Mouse (Mus musculus) embryonic facial prominence, embryonic 15.5 days (tissue): ENCODE measurements around the gene Vti1a. TPM values are rescaled to one million over a fixed set of nuclear protein-coding genes. Genes with fewer than 3 reads are reported as not detected.

ENCODE experiments used
- ATAC-seq: fragments of 200-750 bp; cut with Nextera tagmentation; 2 replicates; pipeline ENCODE4 v1.8.0; 2017; ENCODE audit warnings: low read depth, moderate TSS enrichment; ENCODE audit not compliant: insufficient number of reproducible peaks, low FRiP score, low TSS enrichment
- H3K27ac ChIP-seq: fragments of 300-500 bp; sonication (generic); replicated peaks from 2 replicates; pipeline ENCODE4 v1.5.1; 2015; ENCODE audit warnings: mild to moderate bottlenecking, inconsistent platforms
- H3K27me3 ChIP-seq: fragments of 300-500 bp; sonication (generic); 2 replicates; pipeline ENCODE4 v1.6.1; 2015; ENCODE audit warnings: inconsistent platforms
- H3K36me3 ChIP-seq: fragments of 300-500 bp; sonication (generic); 2 replicates; pipeline ENCODE4 v1.6.1; 2015; ENCODE audit warnings: mild to moderate bottlenecking, inconsistent platforms
- H3K4me1 ChIP-seq: fragments of 300-500 bp; sonication (generic); 2 replicates; pipeline ENCODE4 v1.6.1; 2015; ENCODE audit warnings: inconsistent platforms
- H3K4me2 ChIP-seq: fragments of 300-500 bp; sonication (generic); replicated peaks from 2 replicates; pipeline ENCODE4 v1.6.1; 2015; ENCODE audit warnings: mild to moderate bottlenecking, inconsistent platforms
- H3K4me3 ChIP-seq: fragments of 300-500 bp; sonication (generic); replicated peaks from 2 replicates; pipeline ENCODE4 v1.5.1; 2015; ENCODE audit warnings: mild to moderate bottlenecking, inconsistent platforms
- H3K9ac ChIP-seq: fragments of 300-500 bp; sonication (generic); 2 replicates; pipeline ENCODE4 v1.6.1; 2015; ENCODE audit warnings: inconsistent platforms
- H3K9me3 ChIP-seq: fragments of 300-500 bp; sonication (generic); replicated peaks from 2 replicates; pipeline ENCODE4 v1.6.1; 2016; ENCODE audit warnings: inconsistent platforms
- WGBS: fragments of 180-500 bp; shearing (Covaris S2); methylation state at CpG from one replicate; pipeline ENCODE4 v1.1.7; 2015; 5-methylcytosine and 5-hydroxymethylcytosine counted together
- polyA plus RNA-seq: library from polyadenylated mRNA; unstranded; fragments of >200 nt; fragmentation: Nextera tagmentation; extraction: Ambion mirVana; gene quantifications from 2 replicates; pipeline ENCODE4 v1.2.1, GENCODE M21; 2015

The Vti1a gene
- polyA plus RNA-seq, 1 experiment from 2014 or later: 25.6 TPM

DNA sequence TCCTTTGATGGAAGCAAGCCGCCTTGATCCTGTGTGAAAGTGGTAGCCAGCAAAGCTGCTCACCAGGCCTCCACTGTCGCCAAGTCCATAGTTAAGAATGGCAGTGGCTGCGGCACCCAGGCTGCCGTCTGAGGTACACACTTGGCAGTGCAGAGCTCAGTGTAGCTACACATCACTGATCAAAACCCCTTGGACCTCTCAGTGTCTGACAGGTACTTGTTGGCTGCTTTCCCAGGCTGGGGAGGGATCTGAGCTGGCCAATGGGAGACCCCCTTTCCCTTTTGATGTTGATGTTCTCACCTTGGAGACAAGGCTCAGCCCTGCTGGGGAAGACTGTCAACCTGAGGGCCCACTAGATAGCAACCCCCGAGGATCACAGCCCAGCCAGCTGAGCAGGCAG is 299.6 kb downstream of the Vti1a start:
- no peak for ATAC-seq
- Histone ChIP-seq H3K4me1 (peaks cover 15% of the 10 kb centered on the region), H3K4me3 (no peak overlapping the region), H3K9ac (no peak overlapping the region), H3K36me3 (no peaks in the 10 kb centered on the region), H3K4me2 (no peak overlapping the region), H3K9me3 (no peaks in the 10 kb centered on the region), H3K27me3 (no peaks in the 10 kb centered on the region), H3K27ac (no peak overlapping the region)
- 73% methylated on average over 5 of the region's 5 CpGs for WGBS

DNA sequence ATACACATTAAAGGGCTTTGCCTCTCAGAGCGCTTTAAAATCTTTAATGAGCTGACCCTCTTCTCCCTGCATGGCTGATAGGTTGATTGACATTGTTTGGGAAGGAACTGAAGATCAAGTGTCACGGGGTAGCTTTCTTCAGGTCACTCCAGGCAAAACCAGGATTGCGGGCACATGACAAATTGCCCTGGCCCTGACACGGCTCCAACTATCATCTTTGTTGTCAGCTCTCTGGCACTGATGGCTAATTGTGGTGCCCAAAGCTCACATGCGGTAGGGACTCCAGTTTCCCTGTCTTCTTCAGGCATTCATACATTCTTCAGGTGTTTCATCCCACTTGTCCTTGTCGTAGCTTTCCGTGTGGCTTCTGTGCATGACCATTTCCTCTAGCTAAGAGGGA is 300.2 kb downstream of the Vti1a start:
- no peak overlapping the region for H3K27ac ChIP-seq
- H3K9me3 ChIP-seq: no peaks in the 10 kb centered on the region
- WGBS: 75% methylated on average over 7 of the region's 7 CpGs
- no peak for ATAC-seq
- peaks cover 20% of the 10 kb centered on the region for H3K4me1 ChIP-seq
- H3K27me3 ChIP-seq: no peaks in the 10 kb centered on the region
- no peak overlapping the region for H3K4me3 ChIP-seq
- H3K36me3 ChIP-seq: no peaks in the 10 kb centered on the region
- H3K4me2 ChIP-seq: no peak overlapping the region
- no peak overlapping the region for H3K9ac ChIP-seq

DNA sequence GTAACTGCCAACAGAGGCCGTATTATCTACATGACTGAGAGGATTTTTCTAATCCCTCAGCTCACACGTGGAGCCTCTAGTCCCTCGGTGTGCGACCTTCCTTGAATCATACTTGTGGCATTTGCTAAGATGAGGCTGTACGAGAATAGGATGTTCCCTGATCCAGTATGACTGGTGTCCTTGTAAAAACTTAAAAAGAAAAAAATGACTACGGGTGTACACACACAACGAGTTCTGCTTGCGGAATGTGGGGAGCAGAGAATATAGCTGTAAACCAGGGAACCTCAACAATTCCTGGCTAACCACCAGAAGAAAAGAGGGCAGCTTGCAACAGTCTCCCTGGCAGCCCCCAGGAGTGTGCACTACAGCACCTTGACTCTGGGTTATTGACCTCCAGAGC is 300.8 kb downstream of the Vti1a start:
- no peaks in the 10 kb centered on the region for H3K9me3 ChIP-seq
- no peak overlapping the region for H3K9ac ChIP-seq
- no peak overlapping the region for H3K4me2 ChIP-seq
- H3K4me3 ChIP-seq: no peak overlapping the region
- ATAC-seq: no peak
- no peaks in the 10 kb centered on the region for H3K27me3 ChIP-seq
- no peak overlapping the region for H3K27ac ChIP-seq
- no peaks in the 10 kb centered on the region for H3K36me3 ChIP-seq
- 56% methylated on average over 8 of the region's 8 CpGs for WGBS
- peaks cover 25% of the 10 kb centered on the region for H3K4me1 ChIP-seq

DNA sequence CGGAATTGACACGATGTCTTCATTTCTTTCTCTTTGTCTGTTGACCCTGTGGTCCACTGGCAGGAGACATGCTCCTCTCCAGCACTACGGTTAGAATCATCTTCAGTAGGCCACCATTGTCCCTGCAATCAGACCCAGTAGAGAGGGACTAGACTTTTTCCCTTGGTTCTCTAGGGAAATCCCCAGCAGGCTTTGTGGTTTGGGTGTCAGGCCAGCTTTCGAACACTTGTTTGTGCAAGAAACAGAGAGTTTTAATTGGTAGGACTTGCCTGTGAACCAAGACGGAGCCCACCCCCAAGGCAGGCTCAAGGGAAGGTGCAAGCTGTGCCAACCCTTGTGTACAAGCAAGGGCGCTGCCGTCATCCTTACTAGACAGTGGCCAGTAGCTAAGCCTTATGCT is 302.5 kb downstream of the Vti1a start:
- H3K27me3 ChIP-seq: no peaks in the 10 kb centered on the region
- H3K4me1 ChIP-seq: peaks cover 33% of the 10 kb centered on the region
- no peak overlapping the region for H3K4me2 ChIP-seq
- H3K9me3 ChIP-seq: no peaks in the 10 kb centered on the region
- no peak overlapping the region for H3K4me3 ChIP-seq
- 90% methylated on average over 7 of the region's 7 CpGs for WGBS
- no peaks in the 10 kb centered on the region for H3K36me3 ChIP-seq
- ATAC-seq: no peak
- H3K9ac ChIP-seq: no peak overlapping the region
- H3K27ac ChIP-seq: no peak overlapping the region

DNA sequence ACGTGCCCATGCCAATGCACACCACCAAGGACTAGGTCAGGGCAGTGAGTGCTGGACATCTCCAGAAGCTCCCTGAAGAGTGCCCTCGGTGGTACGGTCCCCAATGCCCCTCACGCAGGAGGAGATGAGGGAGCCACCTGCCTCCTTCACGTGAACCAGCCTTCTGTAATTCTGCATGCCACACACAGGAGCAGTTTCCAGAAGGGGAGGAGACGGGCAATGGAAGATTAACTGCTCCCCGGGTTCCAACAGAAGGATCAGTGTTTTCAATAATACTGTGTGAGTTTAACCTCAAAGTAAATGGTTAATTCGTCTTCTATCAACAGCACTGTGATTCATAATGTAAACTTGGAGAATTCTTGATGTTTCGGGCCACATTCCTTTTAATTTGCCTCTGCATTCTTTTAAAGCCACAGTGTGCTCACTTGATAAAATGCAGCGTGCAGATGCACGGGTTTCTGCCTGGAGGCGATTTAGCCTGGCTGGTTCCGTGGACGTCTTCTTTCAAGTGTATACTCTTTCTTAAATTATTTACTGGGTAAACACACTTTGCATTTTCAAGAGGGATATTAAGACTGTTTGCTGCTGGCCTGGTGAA is 304.4 kb downstream of the Vti1a start:
- WGBS: 20% methylated on average over 14 of the region's 14 CpGs
- Histone ChIP-seq H3K27me3 (no peaks in the 10 kb centered on the region), H3K27ac (no peak overlapping the region), H3K4me3 (no peak overlapping the region), H3K9ac (no peak overlapping the region), H3K9me3 (no peaks in the 10 kb centered on the region), H3K4me1 (peaks cover 36% of the 10 kb centered on the region), H3K4me2 (no peak overlapping the region), H3K36me3 (no peaks in the 10 kb centered on the region)
- ATAC-seq: no peak

DNA sequence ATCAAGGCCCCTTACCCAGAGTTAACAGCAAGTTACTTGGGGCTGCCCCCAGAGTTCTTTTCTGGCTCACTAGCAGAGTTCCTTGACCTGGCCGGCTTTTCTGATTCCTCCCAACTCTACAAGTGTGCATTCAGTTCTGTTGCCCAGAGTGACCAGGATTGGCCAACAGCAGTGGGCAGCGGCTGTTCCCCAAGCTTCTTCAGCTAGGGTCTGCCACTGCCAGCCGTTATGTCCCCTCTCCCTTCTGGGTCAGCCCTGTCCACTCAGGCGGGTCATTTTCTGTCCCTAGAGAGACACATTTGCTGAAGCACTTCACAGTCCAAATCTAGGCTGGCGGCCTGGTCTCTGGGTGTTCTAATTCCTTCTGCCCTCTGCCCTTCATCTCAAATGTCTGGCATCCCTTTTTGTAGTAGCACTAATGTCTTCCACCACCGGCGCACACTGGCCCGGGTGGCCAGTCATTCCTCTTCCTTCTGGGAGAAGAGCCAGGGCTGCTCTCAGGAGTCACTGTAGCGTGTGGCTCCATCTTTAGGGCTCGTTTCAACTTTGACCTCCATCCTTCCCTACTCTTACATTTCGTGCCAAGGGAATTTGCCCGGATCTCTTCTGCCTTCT is 305.0 kb downstream of the Vti1a start:
- H3K4me2 ChIP-seq: no peak overlapping the region
- no peak overlapping the region for H3K4me3 ChIP-seq
- H3K36me3 ChIP-seq: no peaks in the 10 kb centered on the region
- ATAC-seq: no peak
- no peak overlapping the region for H3K9ac ChIP-seq
- no peak overlapping the region for H3K27ac ChIP-seq
- H3K9me3 ChIP-seq: no peaks in the 10 kb centered on the region
- WGBS: 70% methylated on average over 12 of the region's 12 CpGs
- no peaks in the 10 kb centered on the region for H3K27me3 ChIP-seq
- peaks cover 36% of the 10 kb centered on the region for H3K4me1 ChIP-seq

DNA sequence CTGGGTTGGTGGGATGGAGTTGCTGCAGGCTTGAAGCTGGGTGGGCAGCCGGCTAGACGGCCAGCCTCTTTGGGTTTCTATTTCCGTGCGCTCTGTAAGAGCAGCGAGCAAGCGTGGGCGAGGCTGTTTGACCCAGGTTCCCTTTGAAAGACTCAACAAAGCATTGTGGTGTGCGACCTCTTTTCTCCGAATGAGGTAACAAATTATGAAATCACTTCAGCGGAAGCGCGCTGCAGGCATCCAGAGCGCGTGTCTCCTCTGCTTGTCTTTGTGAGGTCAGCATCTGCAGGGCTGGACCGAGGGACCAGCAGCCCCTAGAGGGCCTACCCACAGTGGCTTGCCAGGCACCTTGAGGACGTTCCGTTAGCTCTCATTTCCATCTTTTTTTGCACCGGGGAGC is 306.7 kb downstream of the Vti1a start:
- ATAC-seq: no peak
- Histone ChIP-seq H3K9me3 (no peaks in the 10 kb centered on the region), H3K27me3 (0 out of 2 replicates have a peak, but pooled peaks cover 2% of the 10 kb centered on the region), H3K27ac (no peak overlapping the region), H3K4me3 (no peak overlapping the region), H3K4me2 (no peak overlapping the region), H3K4me1 (peaks cover 33% of the 10 kb centered on the region), H3K9ac (no peak overlapping the region), H3K36me3 (no peaks in the 10 kb centered on the region)
- WGBS: 74% methylated on average over 18 of the region's 18 CpGs

DNA sequence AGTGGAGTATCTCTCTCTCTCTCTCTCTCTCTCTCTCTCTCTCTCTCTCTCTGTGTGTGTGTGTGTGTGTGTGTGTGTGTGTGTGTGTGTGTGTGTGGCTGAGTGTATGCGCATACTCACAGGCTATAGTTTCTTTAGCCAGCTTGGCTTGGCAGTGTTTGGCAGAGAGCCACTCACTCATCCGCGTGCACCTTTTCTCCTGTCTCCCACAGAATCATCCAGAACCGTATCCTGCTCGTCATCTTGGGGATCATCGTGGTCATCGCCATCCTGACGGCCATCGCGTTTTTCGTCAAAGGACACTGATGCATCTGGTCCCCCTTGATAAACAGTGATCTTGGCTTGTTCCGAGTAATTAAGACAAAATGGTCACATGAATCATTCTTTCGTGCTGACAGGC is 307.5 kb downstream of the Vti1a start:
- Histone ChIP-seq H3K9me3 (no peaks in the 10 kb centered on the region), H3K4me3 (no peak overlapping the region), H3K4me2 (no peak overlapping the region), H3K27me3 (0 out of 2 replicates have a peak, but pooled peaks cover 2% of the 10 kb centered on the region), H3K4me1 (peaks cover 33% of the 10 kb centered on the region), H3K27ac (no peak overlapping the region), H3K36me3 (no peaks in the 10 kb centered on the region), H3K9ac (no peak overlapping the region)
- ATAC-seq: no peak
- 89% methylated on average over 13 of the region's 13 CpGs for WGBS

DNA sequence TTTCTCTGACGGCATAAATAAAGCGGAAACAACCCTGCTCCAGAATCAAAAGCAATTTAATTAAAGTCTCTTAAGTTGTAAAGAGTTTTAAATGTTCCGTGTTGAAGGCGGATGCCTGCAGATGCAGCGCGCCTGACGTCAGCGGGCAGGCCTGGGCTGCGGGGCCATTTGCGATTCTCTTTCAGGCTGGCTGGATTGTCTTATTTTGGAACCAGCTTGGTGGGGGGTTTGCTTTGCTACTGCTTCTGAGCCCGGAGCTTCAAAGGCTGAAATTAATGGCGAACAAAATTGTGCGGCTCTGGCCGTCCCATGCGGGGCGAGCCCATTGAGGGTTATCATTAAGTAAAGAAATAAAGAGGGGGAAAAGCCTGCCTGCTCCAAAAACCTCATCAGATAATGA is 310.4 kb downstream of the Vti1a start:
- no peak for ATAC-seq
- H3K27ac ChIP-seq: no peak overlapping the region
- no peaks in the 10 kb centered on the region for H3K36me3 ChIP-seq
- H3K4me3 ChIP-seq: no peak overlapping the region
- peak overlapping the region; percentile 9; the same call in 1 of the 2 replicates for H3K4me2 ChIP-seq
- H3K4me1 ChIP-seq: peaks cover 18% of the 10 kb centered on the region
- H3K9ac ChIP-seq: no peak overlapping the region
- H3K27me3 ChIP-seq: 0 out of 2 replicates have a peak, but pooled peaks cover 2% of the 10 kb centered on the region
- no peaks in the 10 kb centered on the region for H3K9me3 ChIP-seq
- WGBS: 57% methylated on average over 16 of the region's 16 CpGs

DNA sequence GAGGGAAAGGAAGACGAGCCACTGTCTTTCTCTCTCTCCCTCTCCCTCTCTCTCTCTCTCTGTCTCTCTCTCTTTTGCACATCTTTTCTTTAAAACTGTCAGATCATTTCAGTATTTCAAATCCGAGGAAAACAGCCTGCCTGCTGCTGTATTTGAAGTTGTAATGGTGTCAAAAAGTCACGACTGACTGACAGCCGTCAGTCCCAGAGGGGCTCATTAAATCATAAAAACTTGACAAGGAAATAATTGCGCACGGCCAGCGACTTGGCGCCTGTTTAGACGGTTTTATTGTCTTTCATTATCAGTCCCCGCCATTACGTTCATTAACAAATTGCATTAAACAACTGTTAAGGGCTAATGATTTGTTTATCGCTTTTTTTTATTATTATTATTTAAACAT is 310.9 kb downstream of the Vti1a start:
- Histone ChIP-seq H3K4me3 (no peak overlapping the region), H3K4me2 (no peak overlapping the region), H3K36me3 (no peaks in the 10 kb centered on the region), H3K4me1 (peaks cover 15% of the 10 kb centered on the region), H3K27ac (no peak overlapping the region), H3K27me3 (0 out of 2 replicates have a peak, but pooled peaks cover 2% of the 10 kb centered on the region), H3K9me3 (no peaks in the 10 kb centered on the region), H3K9ac (no peak overlapping the region)
- 69% methylated on average over 12 of the region's 12 CpGs for WGBS
- ATAC-seq: no peak

DNA sequence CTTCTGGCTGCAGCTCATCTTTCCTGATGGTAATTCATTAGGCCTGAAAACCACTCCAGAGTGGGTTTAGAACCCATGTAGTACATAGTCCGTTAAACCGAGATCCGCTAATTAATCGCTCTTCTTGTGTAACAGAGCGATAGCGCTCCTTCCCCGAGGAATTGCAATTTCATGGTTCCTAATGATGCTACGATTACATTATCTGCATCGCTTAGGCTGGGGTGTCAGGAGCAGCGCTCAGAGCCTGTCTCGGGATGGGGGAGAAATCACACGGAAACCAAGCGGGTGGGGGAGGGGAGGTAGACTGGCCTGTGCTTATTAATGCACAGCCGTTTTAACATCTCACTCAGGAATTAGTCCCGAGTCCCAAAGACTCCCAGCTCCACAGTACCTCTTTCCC is 319.4 kb downstream of the Vti1a start:
- H3K9me3 ChIP-seq: no peaks in the 10 kb centered on the region
- no peak overlapping the region for H3K4me2 ChIP-seq
- no peaks in the 10 kb centered on the region for H3K36me3 ChIP-seq
- no peak overlapping the region for H3K27ac ChIP-seq
- no peak for ATAC-seq
- H3K27me3 ChIP-seq: no peaks in the 10 kb centered on the region
- no peak overlapping the region for H3K4me3 ChIP-seq
- H3K4me1 ChIP-seq: no peaks in the 10 kb centered on the region
- no peak overlapping the region for H3K9ac ChIP-seq
- WGBS: 58% methylated on average over 15 of the region's 15 CpGs

DNA sequence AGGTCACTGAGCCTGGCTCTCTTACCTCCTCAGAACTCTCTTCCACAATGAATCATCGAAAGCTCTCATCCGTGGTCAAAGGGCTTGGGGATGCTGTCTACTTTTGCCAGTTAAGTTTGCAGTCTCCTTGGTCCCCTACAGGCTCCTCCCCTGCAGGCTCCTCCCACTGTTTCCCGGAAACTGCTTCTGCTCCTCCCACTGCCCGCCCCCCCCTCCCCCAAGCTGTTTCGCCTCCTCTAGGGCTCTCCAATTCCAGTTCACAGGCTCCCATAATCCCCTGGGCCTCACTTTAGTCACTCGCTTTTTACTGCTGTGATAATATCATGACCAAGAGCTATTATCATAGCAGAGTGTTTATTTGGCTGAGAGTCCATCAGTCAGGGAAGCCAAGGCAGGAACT is 324.2 kb downstream of the Vti1a start:
- WGBS: 86% methylated on average over 6 of the region's 6 CpGs
- no peaks in the 10 kb centered on the region for H3K27me3 ChIP-seq

More for the DNA sequence above, 324.2 kb downstream of the Vti1a start:
- no peak overlapping the region for H3K4me3 ChIP-seq
- no peak overlapping the region for H3K4me2 ChIP-seq
- H3K4me1 ChIP-seq: peaks cover 21% of the 10 kb centered on the region
- no peaks in the 10 kb centered on the region for H3K9me3 ChIP-seq
- H3K36me3 ChIP-seq: no peaks in the 10 kb centered on the region
- ATAC-seq: no peak
- no peak overlapping the region for H3K9ac ChIP-seq
- H3K27ac ChIP-seq: no peak overlapping the region
